Mouse (Mus musculus): ENCODE data around the gene Nacc1. TPM values are rescaled to one million over a fixed set of nuclear protein-coding genes. Genes with fewer than 3 reads are reported as not detected.

The Nacc1 gene
- polyA plus RNA-seq, 1 experiment from 2014 or later = 17.4 TPM

DNA sequence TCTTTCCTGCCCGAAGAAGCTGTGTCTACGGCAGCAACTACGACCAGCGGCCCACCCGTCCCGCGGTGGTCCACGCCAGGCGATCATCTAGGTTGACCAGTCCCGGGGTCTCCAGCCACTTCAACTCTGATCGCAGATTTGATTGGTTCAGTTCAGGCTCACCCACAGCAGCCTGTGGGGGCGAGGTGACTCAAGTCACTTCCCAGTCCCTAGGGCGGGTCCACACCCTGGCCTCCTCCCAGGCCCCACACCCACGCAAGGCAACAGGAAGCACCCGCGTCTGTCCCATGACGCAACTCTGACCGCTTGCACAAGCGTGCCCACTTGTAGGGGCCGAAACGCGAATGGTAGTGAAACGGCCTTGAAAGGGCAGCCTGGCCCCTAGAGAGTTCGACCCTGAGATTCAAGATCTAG lies 26.2 kb downstream of the Nacc1 start:
- H3K27me3 ChIP-seq (ENCODE audit: control insufficient read depth, insufficient read depth, low read length) = no peaks in the 10 kb centered on the region
- peak overlapping the region; percentile 95 for H3K9ac ChIP-seq (ENCODE audit: low read length)
- peak; percentile 42 for ATAC-seq (ENCODE audit: insufficient number of reproducible peaks, insufficient read depth, low FRiP score, low read depth)
- peak overlapping the region; percentile 69 to 83 for H3K4me3 ChIP-seq (ENCODE audit: control insufficient read depth in 1 of 2, insufficient read depth in 1 of 2, low read depth in 1 of 2, low read length in 2 of 2)
- WGBS = under 1% methylated on average over 24 of the region's 24 CpGs
- H3K4me1 ChIP-seq (ENCODE audit: control insufficient read depth in 2 of 2, insufficient read depth in 2 of 2, low read length in 2 of 2) = peaks cover 18 to 47% of the 10 kb centered on the region in 2 experiments
- no peaks in the 10 kb centered on the region for H3K9me3 ChIP-seq (ENCODE audit: control insufficient read depth, low read length)
- H3K36me3 ChIP-seq (ENCODE audit: control insufficient read depth, insufficient read depth, low read length) = no peaks in the 10 kb centered on the region
- peak overlapping the region; percentile 68 for H3K4me2 ChIP-seq (ENCODE audit: low read length)
- peak overlapping the region; percentile 89 to 94 for H3K27ac ChIP-seq (replicated peaks in 1 of 2; ENCODE audit: control insufficient read depth in 1 of 2, insufficient read depth in 1 of 2, low read depth in 2 of 2, low read length in 2 of 2)

DNA sequence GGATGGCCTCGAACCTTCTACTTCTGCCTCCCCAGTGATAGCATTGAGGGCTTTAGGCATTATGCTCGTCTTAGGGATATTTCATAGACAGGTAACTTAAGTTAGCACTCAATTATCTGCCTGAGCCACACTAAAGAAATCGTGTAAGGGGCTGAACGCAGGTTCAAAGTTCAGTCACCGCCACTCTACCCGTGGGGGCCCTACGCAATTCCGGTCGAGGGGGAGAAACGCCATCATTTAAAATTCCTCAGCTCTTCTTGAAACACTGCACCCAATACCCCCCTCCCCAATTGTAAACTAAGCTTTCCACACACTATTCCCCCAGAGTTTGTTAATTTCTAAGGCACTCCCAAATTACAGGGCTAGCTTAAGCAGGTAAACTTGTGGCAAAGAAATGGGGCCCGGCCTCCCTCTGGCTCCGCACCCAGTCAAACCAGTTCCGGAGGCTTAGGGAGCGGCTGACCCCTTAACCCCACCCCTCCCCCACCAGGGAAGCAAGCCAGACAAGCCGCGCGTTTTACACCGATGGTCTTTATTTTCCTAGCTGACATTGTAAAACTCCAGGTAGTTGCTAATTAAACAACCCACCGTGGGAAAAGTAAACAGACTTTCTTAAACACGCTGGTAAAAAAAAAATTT lies 26.7 kb downstream of the Nacc1 start:
- Histone ChIP-seq H3K9me3 (ENCODE audit: control insufficient read depth, low read length) (no peaks in the 10 kb centered on the region), H3K36me3 (ENCODE audit: control insufficient read depth, insufficient read depth, low read length) (no peaks in the 10 kb centered on the region), H3K4me1 (ENCODE audit: control insufficient read depth in 2 of 2, insufficient read depth in 2 of 2, low read length in 2 of 2) (peaks cover 23 to 52% of the 10 kb centered on the region in 2 experiments), H3K4me3 (ENCODE audit: control insufficient read depth in 1 of 2, insufficient read depth in 1 of 2, low read depth in 1 of 2, low read length in 2 of 2) (peak overlapping the region; percentile 69 to 83), H3K27me3 (ENCODE audit: control insufficient read depth, insufficient read depth, low read length) (no peaks in the 10 kb centered on the region), H3K4me2 (ENCODE audit: low read length) (peak overlapping the region; percentile 68), H3K9ac (ENCODE audit: low read length) (peak overlapping the region; percentile 95), H3K27ac (replicated peaks in 1 of 2; ENCODE audit: control insufficient read depth in 1 of 2, insufficient read depth in 1 of 2, low read depth in 2 of 2, low read length in 2 of 2) (peak overlapping the region; percentile 89 to 94)
- ATAC-seq (ENCODE audit: insufficient number of reproducible peaks, insufficient read depth, low FRiP score, low read depth) = no peak
- whole genome bisulfite sequencing = 1% methylated on average over 20 of the region's 20 CpGs

DNA sequence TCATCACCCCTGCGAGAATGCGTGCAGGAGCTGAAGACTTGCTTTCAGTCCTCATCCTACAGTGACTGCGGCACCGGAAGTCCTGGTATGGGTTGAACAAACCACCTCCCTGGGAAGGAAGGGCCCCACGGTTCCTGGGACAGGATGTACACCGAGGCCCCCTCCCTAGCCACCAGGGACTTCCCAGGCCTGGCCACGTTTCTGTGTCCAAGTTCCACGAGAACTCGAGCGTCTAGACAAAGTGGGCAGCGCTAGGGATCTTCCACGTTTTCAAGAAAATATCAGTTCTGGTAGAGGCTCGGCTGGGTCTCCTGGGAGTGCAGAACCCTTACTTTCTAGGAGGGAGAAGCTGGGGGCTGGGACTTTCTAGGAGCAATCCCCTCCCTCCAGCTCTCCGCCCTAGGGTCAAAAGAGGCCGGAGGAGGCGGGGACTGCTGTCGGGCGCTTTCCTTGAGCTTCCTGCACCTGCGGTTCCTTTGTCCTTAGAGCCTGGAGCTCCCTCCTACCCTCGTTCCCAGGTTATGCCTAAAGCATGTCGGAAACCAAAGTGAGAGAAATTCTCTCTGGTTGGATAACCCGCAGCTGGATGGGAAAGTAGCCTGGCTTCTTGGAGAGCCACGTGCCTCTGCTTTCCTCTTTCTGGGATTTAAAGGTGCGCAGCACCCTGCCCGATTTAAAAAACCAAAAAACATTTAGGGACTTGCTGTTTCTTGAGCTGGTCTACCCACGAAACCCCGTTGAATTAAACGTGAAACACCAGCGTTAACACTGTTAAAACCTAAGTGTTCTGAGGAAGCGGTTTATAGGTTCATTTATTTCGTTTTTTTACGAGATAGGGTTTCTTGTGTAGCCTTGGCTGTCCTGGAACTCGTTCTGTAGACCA lies 27.5 kb downstream of the Nacc1 start:
- peak overlapping the region; percentile 95 for H3K9ac ChIP-seq (ENCODE audit: low read length)
- no peaks in the 10 kb centered on the region for H3K9me3 ChIP-seq (ENCODE audit: control insufficient read depth, low read length)
- WGBS = 3% methylated on average over 33 of the region's 33 CpGs
- no peaks in the 10 kb centered on the region for H3K27me3 ChIP-seq (ENCODE audit: control insufficient read depth, insufficient read depth, low read length)
- peak overlapping the region; percentile 69 to 83 for H3K4me3 ChIP-seq (ENCODE audit: control insufficient read depth in 1 of 2, insufficient read depth in 1 of 2, low read depth in 1 of 2, low read length in 2 of 2)
- peak overlapping the region; percentile 89 to 94 for H3K27ac ChIP-seq (replicated peaks in 1 of 2; ENCODE audit: control insufficient read depth in 1 of 2, insufficient read depth in 1 of 2, low read depth in 2 of 2, low read length in 2 of 2)
- peak overlapping the region; percentile 68 for H3K4me2 ChIP-seq (ENCODE audit: low read length)
- no peak for ATAC-seq (ENCODE audit: insufficient number of reproducible peaks, insufficient read depth, low FRiP score, low read depth)
- peaks cover 28 to 54% of the 10 kb centered on the region in 2 experiments for H3K4me1 ChIP-seq (ENCODE audit: control insufficient read depth in 2 of 2, insufficient read depth in 2 of 2, low read length in 2 of 2)
- H3K36me3 ChIP-seq (ENCODE audit: control insufficient read depth, insufficient read depth, low read length) = no peaks in the 10 kb centered on the region

DNA sequence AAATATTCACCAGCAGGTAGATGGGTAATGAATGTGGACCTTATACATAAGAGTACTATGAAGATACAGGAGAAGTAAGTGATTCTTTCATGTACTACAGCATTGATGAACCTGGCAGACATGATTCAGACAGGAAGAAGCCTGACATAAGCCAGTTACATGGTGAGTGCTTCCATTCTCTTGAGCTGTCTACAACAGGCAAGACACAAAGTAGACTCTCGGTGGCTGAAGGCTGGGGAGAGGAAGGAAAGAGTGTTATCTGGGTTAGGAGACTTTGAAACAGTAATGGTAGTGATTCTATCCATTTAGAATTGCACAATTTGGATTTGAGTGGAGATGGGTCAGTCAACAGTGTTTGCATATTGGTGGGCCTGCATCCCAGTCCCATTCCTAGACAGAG lies 28.7 kb downstream of the Nacc1 start:
- H3K4me1 ChIP-seq (ENCODE audit: control insufficient read depth in 2 of 2, insufficient read depth in 2 of 2, low read length in 2 of 2) = peaks cover 31 to 60% of the 10 kb centered on the region in 2 experiments
- H3K4me2 ChIP-seq (ENCODE audit: low read length) = peak overlapping the region; percentile 68; the same call in 1 of the 2 replicates
- peak overlapping the region in 1 of 2 experiments; percentile 94; a peak in 2 of 4 replicates for H3K27ac ChIP-seq (replicated peaks in 1 of 2; ENCODE audit: control insufficient read depth in 1 of 2, insufficient read depth in 1 of 2, low read depth in 2 of 2, low read length in 2 of 2)
- H3K27me3 ChIP-seq (ENCODE audit: control insufficient read depth, insufficient read depth, low read length) = no peaks in the 10 kb centered on the region
- H3K36me3 ChIP-seq (ENCODE audit: control insufficient read depth, insufficient read depth, low read length) = no peaks in the 10 kb centered on the region
- ATAC-seq (ENCODE audit: insufficient number of reproducible peaks, insufficient read depth, low FRiP score, low read depth) = no peak
- no peak overlapping the region for H3K9ac ChIP-seq (ENCODE audit: low read length)
- H3K9me3 ChIP-seq (ENCODE audit: control insufficient read depth, low read length) = no peaks in the 10 kb centered on the region
- no peak overlapping the region for H3K4me3 ChIP-seq (ENCODE audit: control insufficient read depth in 1 of 2, insufficient read depth in 1 of 2, low read depth in 1 of 2, low read length in 2 of 2)
- WGBS = 42% methylated on average over 1 of the region's 1 CpGs

GRCm38 (mm10) chr8:84657680-84658079 lies 30.0 kb downstream of the Nacc1 start:
- 62% methylated on average over 4 of the region's 4 CpGs for WGBS
- no peaks in the 10 kb centered on the region for H3K36me3 ChIP-seq (ENCODE audit: control insufficient read depth, insufficient read depth, low read length)
- peak overlapping the region in 1 of 2 experiments; percentile 98; a peak in 2 of 4 replicates for H3K27ac ChIP-seq (replicated peaks in 1 of 2; ENCODE audit: control insufficient read depth in 1 of 2, insufficient read depth in 1 of 2, low read depth in 2 of 2, low read length in 2 of 2)
- H3K4me2 ChIP-seq (ENCODE audit: low read length) = peak overlapping the region; percentile 86; the same call in 1 of the 2 replicates
- H3K4me1 ChIP-seq (ENCODE audit: control insufficient read depth in 2 of 2, insufficient read depth in 2 of 2, low read length in 2 of 2) = peaks cover 26 to 53% of the 10 kb centered on the region in 2 experiments
- H3K9me3 ChIP-seq (ENCODE audit: control insufficient read depth, low read length) = no peaks in the 10 kb centered on the region
- H3K27me3 ChIP-seq (ENCODE audit: control insufficient read depth, insufficient read depth, low read length) = no peaks in the 10 kb centered on the region
- no peak for ATAC-seq (ENCODE audit: insufficient number of reproducible peaks, insufficient read depth, low FRiP score, low read depth)
- peak overlapping the region; percentile 83; the same call in 1 of the 2 replicates for H3K9ac ChIP-seq (ENCODE audit: low read length)
- H3K4me3 ChIP-seq (ENCODE audit: control insufficient read depth in 1 of 2, insufficient read depth in 1 of 2, low read depth in 1 of 2, low read length in 2 of 2) = no peak overlapping the region

DNA sequence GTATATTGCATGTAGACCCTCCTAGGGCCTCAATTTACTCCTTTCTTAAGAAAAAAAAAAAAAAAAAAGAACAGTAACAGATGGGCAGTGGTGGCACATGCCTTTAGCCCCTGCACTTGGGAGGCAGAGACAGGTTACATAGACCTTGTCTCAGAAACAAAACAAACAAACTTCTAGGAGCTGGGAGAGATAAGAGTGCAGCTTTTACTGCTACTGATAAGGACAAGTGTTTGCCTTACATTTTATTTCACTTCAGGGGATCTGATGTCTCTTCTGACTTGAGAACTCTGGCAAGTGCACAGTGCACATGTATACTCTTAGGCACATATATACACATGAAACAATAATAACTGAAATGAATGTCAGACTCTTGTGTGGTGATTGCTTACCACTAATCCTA lies 30.5 kb downstream of the Nacc1 start:
- Histone ChIP-seq H3K4me1 (ENCODE audit: control insufficient read depth in 2 of 2, insufficient read depth in 2 of 2, low read length in 2 of 2) (peaks cover 26 to 53% of the 10 kb centered on the region in 2 experiments), H3K27me3 (ENCODE audit: control insufficient read depth, insufficient read depth, low read length) (no peaks in the 10 kb centered on the region), H3K27ac (replicated peaks in 1 of 2; ENCODE audit: control insufficient read depth in 1 of 2, insufficient read depth in 1 of 2, low read depth in 2 of 2, low read length in 2 of 2) (peak overlapping the region; percentile 98 to 99), H3K4me2 (ENCODE audit: low read length) (peak overlapping the region; percentile 86), H3K9me3 (ENCODE audit: control insufficient read depth, low read length) (no peaks in the 10 kb centered on the region), H3K4me3 (ENCODE audit: control insufficient read depth in 1 of 2, insufficient read depth in 1 of 2, low read depth in 1 of 2, low read length in 2 of 2) (peak overlapping the region; percentile 46 to 54; a peak in 3 of 4 replicates), H3K36me3 (ENCODE audit: control insufficient read depth, insufficient read depth, low read length) (no peaks in the 10 kb centered on the region), H3K9ac (ENCODE audit: low read length) (peak overlapping the region; percentile 83)
- ATAC-seq (ENCODE audit: insufficient number of reproducible peaks, insufficient read depth, low FRiP score, low read depth) = no peak

- peak; percentile 71 for ATAC-seq (ENCODE audit: insufficient number of reproducible peaks, insufficient read depth, low FRiP score, low read depth)
- no peaks in the 10 kb centered on the region for H3K36me3 ChIP-seq (ENCODE audit: control insufficient read depth, insufficient read depth, low read length)
- H3K9me3 ChIP-seq (ENCODE audit: control insufficient read depth, low read length) = no peaks in the 10 kb centered on the region
- WGBS = 1% methylated on average over 23 of the region's 23 CpGs
- H3K4me2 ChIP-seq (ENCODE audit: low read length) = peak overlapping the region; percentile 86
- peaks cover 26 to 53% of the 10 kb centered on the region in 2 experiments for H3K4me1 ChIP-seq (ENCODE audit: control insufficient read depth in 2 of 2, insufficient read depth in 2 of 2, low read length in 2 of 2)
- H3K27me3 ChIP-seq (ENCODE audit: control insufficient read depth, insufficient read depth, low read length) = no peaks in the 10 kb centered on the region
- peak overlapping the region; percentile 46 to 54 for H3K4me3 ChIP-seq (ENCODE audit: control insufficient read depth in 1 of 2, insufficient read depth in 1 of 2, low read depth in 1 of 2, low read length in 2 of 2)
- peak overlapping the region; percentile 83 for H3K9ac ChIP-seq (ENCODE audit: low read length)
- peak overlapping the region; percentile 98 to 99 for H3K27ac ChIP-seq (replicated peaks in 1 of 2; ENCODE audit: control insufficient read depth in 1 of 2, insufficient read depth in 1 of 2, low read depth in 2 of 2, low read length in 2 of 2)
Measured at GRCm38 (mm10) chr8:84656641-84657126, 31.0 kb downstream of the Nacc1 start.

Measured in heart, embryonic 14.5 days (tissue).